ENCODE assay signal across 8 mouse cellular contexts in the genomic region with DNA sequence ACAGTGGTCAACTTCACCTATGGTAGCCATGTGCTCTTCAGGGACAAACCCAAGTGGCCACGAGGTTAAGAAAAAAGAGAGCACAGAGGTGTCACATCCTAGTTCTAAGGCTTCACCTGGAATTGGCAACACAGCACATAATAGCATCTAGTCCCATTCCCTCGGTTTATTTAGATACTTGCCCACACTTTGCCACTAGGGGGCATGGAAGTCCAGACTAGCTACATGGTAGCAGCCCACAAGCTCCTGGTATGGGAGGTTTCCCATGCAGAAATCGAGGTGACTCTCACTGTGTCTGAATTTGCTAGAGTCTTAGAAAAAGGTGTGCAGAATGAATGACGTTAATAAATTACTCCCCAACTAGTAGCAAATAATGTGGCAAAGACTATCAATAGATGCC. TPM values are rescaled to one million over a fixed set of nuclear protein-coding genes. Genes with fewer than 3 reads are reported as not detected.
DNase-seq lines count a peak whose midpoint lies in the region; ATAC-seq and TF ChIP-seq lines count a peak whose summit lies in the region.

No protein-coding gene starts in this region.

- TF ChIP-seq CTCF in G1E (IDR thresholded peaks at IDR 0.05; ENCODE audit: low read depth, low read length), result peak; percentile 66; the same call in 1 of the 2 replicates
- peak; percentile 46; the same call in 1 of the 2 replicates for TF ChIP-seq CTCF in bone marrow macrophage, adult 2 months (IDR thresholded peaks at IDR 0.05; ENCODE audit: low read depth, low read length)
- peak; percentile 90 for TF ChIP-seq CTCF in layer of hippocampus, adult 2 months (conservative IDR thresholded peaks at IDR 0.05)
- TF ChIP-seq CTCF in lung, adult 2 months (IDR thresholded peaks at IDR 0.05; ENCODE audit: insufficient read depth, low read length), result peak; percentile 75

- no peak overlapping the region for H3K9ac ChIP-seq in forebrain, embryonic 11.5 days (ENCODE audit: low read length)

- H3K27me3 ChIP-seq in G1E (ENCODE audit: insufficient read depth, low read length), result no peaks in the 10 kb centered on the region
- H3K27me3 ChIP-seq in forebrain, embryonic 11.5 days (ENCODE audit: control insufficient read depth, insufficient read depth, low read length), result no peaks in the 10 kb centered on the region

- H3K4me1 ChIP-seq in G1E (ENCODE audit: insufficient read depth, low read depth, low read length), result peaks cover 16% of the 10 kb centered on the region
- H3K4me1 ChIP-seq in bone marrow macrophage, adult 2 months (ENCODE audit: control insufficient read depth, insufficient read depth, low read length), result peaks cover 15% of the 10 kb centered on the region
- H3K4me1 ChIP-seq in forebrain, embryonic 11.5 days (replicated peaks; ENCODE audit: control insufficient read depth, insufficient read depth, low read length), result no peaks in the 10 kb centered on the region
- no peaks in the 10 kb centered on the region for H3K4me1 ChIP-seq in lung, adult 2 months (ENCODE audit: control insufficient read depth, insufficient read depth, low read length)

- no peak overlapping the region for H3K27ac ChIP-seq in bone marrow macrophage, adult 2 months (ENCODE audit: insufficient read depth, low read depth, low read length)
- H3K27ac ChIP-seq in forebrain, embryonic 11.5 days (ENCODE audit: low read depth, low read length), result no peak overlapping the region
- no peak overlapping the region for H3K27ac ChIP-seq in layer of hippocampus, adult 2 months

- H3K4me3 ChIP-seq in G1E (ENCODE audit: low read depth, low read length), result no peak overlapping the region
- H3K4me3 ChIP-seq in bone marrow macrophage, adult 2 months (ENCODE audit: insufficient read depth, low read length), result no peak overlapping the region
- no peak overlapping the region for H3K4me3 ChIP-seq in forebrain, embryonic 11.5 days (ENCODE audit: low read depth, low read length)
- no peak overlapping the region for H3K4me3 ChIP-seq in layer of hippocampus, adult 2 months
- H3K4me3 ChIP-seq in lung, adult 2 months (replicated peaks; ENCODE audit: extremely low read depth, low read depth, low read length), result no peak overlapping the region

- no peak overlapping the region for H3K4me2 ChIP-seq in forebrain, embryonic 11.5 days (ENCODE audit: low read depth, low read length, severe bottlenecking)

- no peaks in the 10 kb centered on the region for H3K9me3 ChIP-seq in G1E (replicated peaks)
- no peaks in the 10 kb centered on the region for H3K9me3 ChIP-seq in forebrain, embryonic 11.5 days (ENCODE audit: control insufficient read depth, low read length)

- H3K36me3 ChIP-seq in G1E (replicated peaks), result no peaks in the 10 kb centered on the region
- no peaks in the 10 kb centered on the region for H3K36me3 ChIP-seq in forebrain, embryonic 11.5 days (ENCODE audit: control insufficient read depth, insufficient read depth, low read length)

- peak; percentile 66 for DNase-seq in G1E (ENCODE audit: low spot score)
- peak; percentile 69 for DNase-seq in forebrain, embryonic 11.5 days (ENCODE audit: low spot score)
- peak; percentile 81 to 83 for DNase-seq in layer of hippocampus, adult 2 months (ENCODE audit: low spot score in 2 of 2)
- peak; percentile 37 for DNase-seq in lung, adult 2 months
- DNase-seq in retina, embryonic 14.5 days (ENCODE audit: low spot score), result peak; percentile 90
- DNase-seq in yolk sac, embryonic 10.5 days (ENCODE audit: low spot score), result peak; percentile 37

- TF ChIP-seq POLR2A in bone marrow macrophage, adult 2 months (IDR thresholded peaks at IDR 0.05; ENCODE audit: borderline replicate concordance, low read depth, low read length), result no peak
- no peak for TF ChIP-seq POLR2A in lung, adult 2 months (IDR thresholded peaks at IDR 0.05; ENCODE audit: borderline replicate concordance, extremely low read depth, low read depth, low read length)

- peak; percentile 34; the same call in 1 of the 2 replicates for ATAC-seq in G1E (ENCODE audit: extremely low read depth, insufficient number of reproducible peaks, low FRiP score, poor library complexity, severe bottlenecking)
- ATAC-seq in forebrain, embryonic 11.5 days (replicated peaks; ENCODE audit: low FRiP score), result no peak
- peak; percentile 71 to 73 for ATAC-seq in hematopoietic stem cell, adult 5-6 weeks (replicated peaks in 1 of 2; ENCODE audit: insufficient read depth in 1 of 2, low FRiP score in 2 of 2, low TSS enrichment in 1 of 2, low read depth in 1 of 2, poor library complexity in 2 of 2, severe bottlenecking in 2 of 2)

- WGBS in forebrain, embryonic 11.5 days, result 22% methylated on average over 4 of the region's 4 CpGs
- 11% methylated on average over 4 of the region's 4 CpGs for WGBS in lung, adult 2 months

RNA-seq across cellular contexts. Expression of a gene that starts 9.9 kb away (rescaled TPM):
- total RNA-seq in G1E (2014; fragmentation: Nextera tagmentation), result 54.8 and 65.1 TPM in 2 replicates
- 67.8 and 70.1 TPM in 2 replicates for total RNA-seq in G1E (2017)
- 30.4 and 30.8 TPM in 2 replicates for polyA plus RNA-seq in G1E (2012)
- polyA plus RNA-seq in bone marrow macrophage, adult 2 months (2012; ENCODE audit: insufficient read depth, insufficient read length, missing spikeins), result 28.5 and 29.2 TPM in 2 replicates
- polyA plus RNA-seq in forebrain, embryonic 11.5 days (2014; fragmentation: Nextera tagmentation; extraction: Ambion mirVana), result 77.6 and 87.4 TPM in 2 replicates
- 23.8 and 26.0 TPM in 2 replicates for total RNA-seq in hematopoietic stem cell, adult 5-6 weeks (2017)
- 10 to 100 TPM; 10.6 to 12.2 TPM for total RNA-seq in layer of hippocampus, adult 2 months (2021)
- polyA plus RNA-seq in lung, adult 2 months (2012; rRNA removed), result 23.5 and 27.6 TPM in 2 replicates

RNA-seq across cellular contexts. Expression of a gene that starts 24.3 kb away (rescaled TPM):
- total RNA-seq in G1E (2014; fragmentation: Nextera tagmentation) (139 and 142 TPM in 2 replicates), G1E (2017) (112 and 118 TPM in 2 replicates)
- 35.4 and 46.3 TPM in 2 replicates for polyA plus RNA-seq in G1E (2012)
- 42.2 and 46.8 TPM in 2 replicates for polyA plus RNA-seq in bone marrow macrophage, adult 2 months (2012; ENCODE audit: insufficient read depth, insufficient read length, missing spikeins)
- polyA plus RNA-seq in forebrain, embryonic 11.5 days (2014; fragmentation: Nextera tagmentation; extraction: Ambion mirVana), result 87.3 and 92.3 TPM in 2 replicates
- 155 and 159 TPM in 2 replicates for total RNA-seq in hematopoietic stem cell, adult 5-6 weeks (2017)
- total RNA-seq in layer of hippocampus, adult 2 months (2021), result 10 to 100 TPM; 77.7 to 80.2 TPM
- polyA plus RNA-seq in lung, adult 2 months (2012; rRNA removed), result 75.1 and 76.0 TPM in 2 replicates

RNA-seq across cellular contexts. Expression of a gene that starts 24.3 kb away (rescaled TPM):
- total RNA-seq in G1E (2014; fragmentation: Nextera tagmentation) (11.7 and 12.9 TPM in 2 replicates), G1E (2017) (3.7 and 3.8 TPM in 2 replicates)
- 5.1 and 6.0 TPM in 2 replicates for polyA plus RNA-seq in G1E (2012)
- polyA plus RNA-seq in bone marrow macrophage, adult 2 months (2012; ENCODE audit: insufficient read depth, insufficient read length, missing spikeins), result 30.4 and 32.3 TPM in 2 replicates
- polyA plus RNA-seq in forebrain, embryonic 11.5 days (2014; fragmentation: Nextera tagmentation; extraction: Ambion mirVana), result 85.8 and 90.1 TPM in 2 replicates
- 3.9 and 5.2 TPM in 2 replicates for total RNA-seq in hematopoietic stem cell, adult 5-6 weeks (2017)
- 10 to 100 TPM; 29.9 to 31.3 TPM for total RNA-seq in layer of hippocampus, adult 2 months (2021)
- 71.3 and 81.7 TPM in 2 replicates for polyA plus RNA-seq in lung, adult 2 months (2012; rRNA removed)

RNA-seq across cellular contexts. Expression of a gene that starts 48.5 kb away (rescaled TPM):
- 72.5 and 92.3 TPM in 2 replicates for total RNA-seq in G1E (2014; fragmentation: Nextera tagmentation)
- 62.0 and 72.9 TPM in 2 replicates for total RNA-seq in G1E (2017)
- 66.1 and 73.0 TPM in 2 replicates for polyA plus RNA-seq in G1E (2012)
- 26.1 and 27.0 TPM in 2 replicates for polyA plus RNA-seq in bone marrow macrophage, adult 2 months (2012; ENCODE audit: insufficient read depth, insufficient read length, missing spikeins)
- polyA plus RNA-seq in forebrain, embryonic 11.5 days (2014; fragmentation: Nextera tagmentation; extraction: Ambion mirVana), result 144 and 155 TPM in 2 replicates
- total RNA-seq in hematopoietic stem cell, adult 5-6 weeks (2017), result 59.5 and 60.7 TPM in 2 replicates
- total RNA-seq in layer of hippocampus, adult 2 months (2021), result 100 to 1,000 TPM; 121 to 122 TPM
- polyA plus RNA-seq in lung, adult 2 months (2012; rRNA removed), result 39.6 and 50.4 TPM in 2 replicates

RNA-seq across cellular contexts. Expression of a gene that starts 48.5 kb away (rescaled TPM):
- total RNA-seq in G1E (2014; fragmentation: Nextera tagmentation) (19.7 and 25.8 TPM in 2 replicates), G1E (2017) (51.6 and 60.5 TPM in 2 replicates)
- 15.8 and 17.4 TPM in 2 replicates for polyA plus RNA-seq in G1E (2012)
- 21.9 TPM in 2 replicates for polyA plus RNA-seq in bone marrow macrophage, adult 2 months (2012; ENCODE audit: insufficient read depth, insufficient read length, missing spikeins)
- 77.1 and 77.2 TPM in 2 replicates for polyA plus RNA-seq in forebrain, embryonic 11.5 days (2014; fragmentation: Nextera tagmentation; extraction: Ambion mirVana)
- 26.0 and 27.9 TPM in 2 replicates for total RNA-seq in hematopoietic stem cell, adult 5-6 weeks (2017)
- total RNA-seq in layer of hippocampus, adult 2 months (2021), result 10 to 100 TPM; 44.2 to 45.7 TPM
- 9.5 and 12.5 TPM in 2 replicates for polyA plus RNA-seq in lung, adult 2 months (2012; rRNA removed)

Comparison
In these comparisons a context has a peak if more than half of its experiments do, and no peak if none do; other contexts are left out.
1. DNase-seq: peak in every context shown above with its lines; median percentile 90 in retina, embryonic 14.5 days; 82 in layer of hippocampus, adult 2 months; 69 in forebrain, embryonic 11.5 days; 66 in G1E; 37 in lung, adult 2 months; 37 in yolk sac, embryonic 10.5 days.